Mouse (Mus musculus) 416B (cell line): Measurements from ENCODE around the gene Rsrc1.
"Not testable (repeated sequence)": the region's sequence is repeated elsewhere in the genome, so short reads cannot be mapped to it uniquely, and the experiment has no call there.

Experiments
- DNase-seq: peaks from one replicate; pipeline ENCODE4 v3.0.0; 2011; ENCODE audit warnings: low read depth

Rsrc1 gene

DNA sequence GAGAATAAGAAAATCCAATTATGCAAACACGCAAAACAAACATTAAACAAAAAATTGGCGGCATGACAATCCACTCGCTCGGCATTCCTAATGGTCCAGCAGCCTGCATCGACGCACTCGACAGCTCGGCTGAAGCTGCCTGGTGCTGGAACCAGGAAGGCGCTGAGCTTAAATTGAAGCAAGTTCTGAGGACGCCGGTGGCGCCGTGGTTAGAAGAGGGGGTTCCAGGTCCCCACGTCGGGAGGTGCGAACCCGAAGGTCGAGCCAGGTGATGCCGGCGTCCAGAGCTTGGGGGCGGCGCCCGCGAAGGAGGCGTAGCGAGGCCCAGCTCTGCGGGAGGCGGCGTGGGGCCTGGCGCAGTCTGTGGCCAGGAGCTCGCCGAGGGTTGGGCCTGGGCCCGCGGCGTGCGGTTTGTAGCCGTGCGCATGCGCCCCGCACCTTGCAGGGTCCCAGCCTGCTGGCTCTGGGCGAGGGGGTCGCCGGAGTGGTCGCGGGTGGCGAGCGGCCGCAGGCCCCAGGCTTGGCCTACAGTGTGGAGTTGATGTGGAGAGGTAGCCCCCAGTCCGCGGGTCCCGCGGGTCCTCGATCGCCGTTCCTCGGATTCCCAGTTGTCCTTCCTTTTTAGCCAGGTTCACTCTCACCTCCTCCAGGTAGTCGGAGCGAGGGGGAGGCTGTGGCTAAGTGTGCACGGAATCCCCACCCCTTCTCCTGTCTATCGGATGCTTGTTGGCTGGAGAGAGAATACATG, 4.5 kb downstream of the Rsrc1 start:
- peak; percentile 89 for DNase-seq

DNA sequence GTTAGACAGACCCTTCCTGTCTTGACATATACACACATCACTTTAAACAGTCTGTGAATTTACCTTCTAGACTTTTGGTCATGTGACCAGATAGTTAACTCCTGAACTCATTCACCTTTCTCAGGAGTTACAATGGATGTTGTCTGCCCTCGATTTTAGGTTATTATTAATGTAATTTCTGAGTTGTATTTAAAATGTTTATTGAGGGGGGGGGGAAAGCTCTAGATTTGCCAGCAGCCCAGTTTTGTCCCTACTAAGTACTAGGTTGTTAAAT, 5.0 kb downstream of the Rsrc1 start:
- no peak for DNase-seq

- no peak for DNase-seq
Measured at GRCm38 (mm10) chr3:66996820-66997219, 15.6 kb downstream of the Rsrc1 start.

DNA sequence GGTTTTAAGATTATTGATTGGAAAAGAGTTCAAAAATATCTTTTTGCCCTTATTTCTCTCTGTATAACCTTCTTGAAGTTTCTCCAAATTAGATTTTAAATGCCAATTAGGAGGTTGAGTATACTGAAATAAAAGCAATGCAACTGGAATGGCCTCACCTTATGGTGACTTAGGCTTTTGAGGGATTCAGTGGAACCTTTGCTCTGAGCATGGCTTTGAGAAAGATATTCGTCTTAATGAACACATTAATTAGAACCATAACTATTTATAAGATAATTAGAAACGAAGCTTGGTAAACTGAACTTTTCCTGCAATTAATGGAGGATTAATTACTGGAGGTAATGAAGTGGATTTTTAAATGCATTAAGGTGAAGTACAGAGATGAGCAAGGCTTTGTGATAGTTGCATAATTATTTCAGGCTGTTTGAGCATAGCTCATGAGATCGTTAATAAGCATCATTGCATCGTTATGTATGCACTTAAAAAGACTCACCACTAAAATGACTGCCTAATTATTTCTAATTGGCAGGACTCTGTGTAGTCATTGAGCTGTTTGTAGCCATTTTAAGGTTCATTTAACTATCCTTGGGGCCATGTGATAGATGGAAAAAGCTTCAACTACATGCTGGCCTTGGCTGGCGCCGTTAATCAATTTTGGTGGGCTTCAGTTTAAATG, 55.3 kb downstream of the Rsrc1 start:
- DNase-seq: no peak

DNA sequence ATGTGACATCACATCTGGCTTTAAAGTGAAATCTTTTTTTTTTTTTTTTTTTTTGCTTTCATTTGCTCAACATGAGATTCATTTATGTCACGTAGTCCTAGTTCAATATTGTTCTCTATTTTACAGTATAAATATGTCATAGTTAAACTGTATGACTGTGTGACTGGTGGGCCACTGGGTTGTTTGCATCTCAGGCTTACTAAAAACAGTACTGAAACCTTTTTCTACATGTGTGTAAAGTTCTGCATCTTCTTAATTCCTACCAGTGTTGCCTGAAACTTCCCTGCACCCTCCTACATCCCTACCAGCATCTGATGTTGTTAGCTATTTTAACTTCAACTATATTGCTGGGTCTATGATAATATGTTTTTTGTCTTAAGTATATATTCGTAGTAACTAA, 78.6 kb downstream of the Rsrc1 start:
- DNase-seq: no peak

GRCm38 (mm10) chr3:67070575-67071488, 89.6 kb downstream of the Rsrc1 start:
- no peak for DNase-seq

GRCm38 (mm10) chr3:67073653-67074052, 92.5 kb downstream of the Rsrc1 start:
- DNase-seq: not testable (repeated sequence)

- no peak for DNase-seq
Measured at GRCm38 (mm10) chr3:67075484-67075883, 94.3 kb downstream of the Rsrc1 start.

DNA sequence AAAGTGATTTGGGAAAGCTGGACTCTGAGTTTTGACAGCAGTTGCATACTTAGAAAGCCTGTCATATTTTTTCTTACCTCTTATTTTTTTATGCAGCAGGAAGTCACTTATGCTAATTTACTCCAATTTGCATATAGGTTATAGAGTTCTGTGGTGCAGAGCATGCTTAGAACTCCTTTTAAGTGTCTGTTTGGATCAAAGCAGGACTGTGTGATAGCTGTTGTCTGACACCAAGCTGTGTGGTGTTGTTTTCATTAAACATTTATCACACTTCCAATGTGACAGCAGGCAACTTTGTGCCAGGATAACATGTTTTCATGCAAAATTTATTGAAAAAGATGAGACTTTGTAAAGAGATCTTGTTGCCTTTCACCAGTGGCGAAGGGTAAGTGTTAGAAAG, 103.6 kb downstream of the Rsrc1 start:
- DNase-seq: no peak

- DNase-seq: no peak
Measured at GRCm38 (mm10) chr3:67108428-67108827, 127.2 kb downstream of the Rsrc1 start.

DNA sequence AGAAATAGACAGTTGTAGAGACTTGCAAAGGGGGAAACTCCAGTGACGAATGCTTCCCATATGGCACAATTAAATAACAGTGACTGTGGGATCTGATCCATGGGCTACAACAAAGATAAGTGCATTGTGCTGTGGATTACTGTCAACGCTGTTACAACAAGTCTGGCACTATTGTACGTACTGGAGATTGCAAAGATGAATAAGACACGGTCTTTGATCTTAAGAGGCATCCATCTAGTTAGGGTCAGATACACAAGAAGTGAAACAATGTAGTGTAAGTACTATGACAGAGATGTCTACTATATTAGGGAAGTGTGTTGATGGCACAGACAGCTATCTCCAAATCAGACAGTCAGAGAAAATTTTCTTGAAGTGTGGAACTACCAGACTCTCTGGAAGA, 135.1 kb downstream of the Rsrc1 start:
- DNase-seq: no peak

GRCm38 (mm10) chr3:67132521-67132920, 151.3 kb downstream of the Rsrc1 start:
- no peak for DNase-seq

- no peak for DNase-seq
Measured at GRCm38 (mm10) chr3:67135749-67136375, 154.7 kb downstream of the Rsrc1 start.

DNA sequence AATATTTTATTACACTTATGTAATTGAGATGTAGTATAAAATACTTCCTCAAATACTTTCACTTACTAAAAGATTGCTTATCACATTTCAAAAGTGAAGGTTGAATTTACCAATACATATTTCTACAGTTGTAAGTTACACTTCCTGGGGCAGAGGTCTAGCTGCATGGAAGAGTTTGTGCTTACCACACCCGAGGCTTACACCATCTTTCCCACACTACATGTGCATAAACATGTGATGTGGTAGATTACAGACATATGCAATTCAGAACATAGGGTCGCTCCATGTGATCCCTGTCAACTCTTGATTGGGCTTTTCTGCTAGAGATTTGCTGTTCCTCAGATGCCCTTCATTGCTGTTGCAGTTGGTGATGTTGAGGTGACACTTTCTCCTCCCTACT, 163.8 kb downstream of the Rsrc1 start:
- peak; percentile 73 for DNase-seq

GRCm38 (mm10) chr3:67146280-67146679, 165.1 kb downstream of the Rsrc1 start:
- peak; percentile 16 for DNase-seq

- no peak for DNase-seq
Measured at GRCm38 (mm10) chr3:67147246-67147645, 166.1 kb downstream of the Rsrc1 start.

GRCm38 (mm10) chr3:67197179-67197578, 216.0 kb downstream of the Rsrc1 start:
- peak; percentile 73 for DNase-seq

DNA sequence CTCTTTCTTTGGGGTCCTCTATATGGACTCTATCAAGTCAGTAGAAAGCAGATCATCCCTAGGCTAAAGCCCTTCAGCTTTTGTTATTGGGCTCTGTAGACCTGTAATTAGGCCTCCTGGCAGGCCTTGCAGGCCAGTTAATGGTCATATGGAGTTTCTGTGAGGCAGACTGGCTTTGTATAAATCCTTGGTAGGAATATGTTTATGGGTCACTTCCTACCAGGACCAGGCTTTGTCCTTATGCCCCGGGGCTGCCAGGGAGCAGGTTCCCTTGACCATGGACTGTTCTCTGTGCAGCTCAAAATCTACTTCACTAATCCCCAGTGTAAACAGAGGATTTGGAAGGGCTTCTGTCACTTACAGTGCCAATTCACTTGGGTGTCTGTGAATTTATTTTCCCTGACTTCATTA, 231.9 kb downstream of the Rsrc1 start:
- no peak for DNase-seq

DNA sequence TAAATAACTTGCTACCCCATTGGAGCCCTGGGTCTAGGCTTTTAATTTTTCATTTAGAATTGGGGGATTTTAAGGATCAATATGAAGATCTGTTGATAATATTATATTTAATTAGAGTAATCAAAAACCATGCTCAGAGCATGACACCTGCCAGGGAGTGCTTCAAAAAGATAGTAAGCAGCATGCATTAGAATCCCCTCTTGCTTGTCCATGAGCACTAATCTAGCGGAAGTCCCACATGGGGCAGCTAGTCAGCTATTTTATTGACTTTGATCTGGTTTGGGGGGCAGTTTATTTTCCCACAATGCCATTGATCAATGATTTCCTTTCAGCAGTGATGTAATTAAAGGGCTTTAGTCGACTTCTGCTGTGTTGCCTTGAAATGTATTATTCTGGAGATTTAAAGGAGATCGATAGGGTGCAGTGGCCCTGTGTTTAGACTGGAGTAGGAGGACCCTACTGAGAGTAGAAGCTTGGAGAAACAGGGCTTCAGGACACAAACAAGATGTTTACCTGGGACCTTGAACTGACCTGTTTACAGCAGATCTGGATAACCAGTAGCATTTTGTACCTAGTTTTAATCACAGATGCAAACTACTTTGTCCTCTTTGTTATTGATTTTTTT, 251.5 kb downstream of the Rsrc1 start:
- DNase-seq: no peak

GRCm38 (mm10) chr3:67242451-67242850, 261.3 kb downstream of the Rsrc1 start:
- not testable (repeated sequence) for DNase-seq

- peak; percentile 36 for DNase-seq
Measured at GRCm38 (mm10) chr3:67267448-67267847, 286.3 kb downstream of the Rsrc1 start.

DNA sequence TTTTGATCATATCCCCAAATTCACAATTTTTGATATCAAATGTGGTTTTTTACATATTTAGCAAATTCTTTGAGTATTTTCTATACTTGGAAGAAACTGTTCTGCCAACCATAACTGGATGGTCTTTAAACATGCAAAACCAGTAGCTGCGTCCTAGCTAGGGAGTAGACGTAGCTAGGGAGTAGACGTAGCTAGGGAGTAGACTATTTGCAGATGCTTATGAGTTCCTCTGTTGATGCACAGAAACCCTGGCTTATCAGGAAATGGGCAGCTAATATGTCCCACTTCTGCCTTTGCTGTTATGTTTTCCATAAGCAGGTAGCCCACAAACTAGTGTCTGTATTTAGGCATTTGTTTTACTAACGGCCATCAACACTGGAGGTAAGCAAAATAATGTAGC, 298.6 kb downstream of the Rsrc1 start:
- no peak for DNase-seq
